Mouse (Mus musculus) C2C12 (cell line): ENCODE measurements around the gene Ank. TPM values are rescaled to one million over a fixed set of nuclear protein-coding genes. Genes with fewer than 3 reads are reported as not detected.

ENCODE experiments used
- H3K27me3 ChIP-seq: one replicate; pipeline ENCODE4 v1.6.1; 2011; ENCODE audit not compliant: control insufficient read depth, insufficient read depth, insufficient read length
- H3K36me3 ChIP-seq: one replicate; pipeline ENCODE4 v1.6.1; 2011; ENCODE audit not compliant: control insufficient read depth, insufficient read depth
- H3K4me3 ChIP-seq: one replicate; pipeline ENCODE4 v1.5.1; 2011; ENCODE audit warnings: mild to moderate bottlenecking, control low read depth; ENCODE audit not compliant: poor library complexity, insufficient read depth, severe bottlenecking
- H3K79me2 ChIP-seq: one replicate; pipeline ENCODE4 v1.6.1; 2011; ENCODE audit not compliant: control insufficient read depth, insufficient read depth
- H3K79me3 ChIP-seq: one replicate; pipeline ENCODE4 v1.6.1; 2011; ENCODE audit warnings: low read depth, control low read depth
- H3ac ChIP-seq: one replicate; pipeline ENCODE3; 2011; ENCODE audit warnings: low read depth; ENCODE audit not compliant: control insufficient read depth, insufficient read length
- CEBPB ChIP-seq: IDR thresholded peaks from one replicate; pipeline ENCODE4 v1.6.1; 2011; ENCODE audit warnings: low read depth, mild to moderate bottlenecking, control low read depth, moderate library complexity
- CTCF ChIP-seq: IDR thresholded peaks from one replicate; pipeline ENCODE4 v1.5.1; 2011; ENCODE audit not compliant: control insufficient read depth, insufficient read depth, insufficient read length
- FOSL1 ChIP-seq: IDR thresholded peaks from one replicate; pipeline ENCODE4 v1.8.0; 2011; ENCODE audit warnings: mild to moderate bottlenecking, low read length; ENCODE audit not compliant: poor library complexity, insufficient read depth, severe bottlenecking
- MAX ChIP-seq: IDR thresholded peaks from one replicate; pipeline ENCODE4 v1.6.1; 2011; ENCODE audit warnings: mild to moderate bottlenecking, control low read depth
- MYOD1 ChIP-seq: IDR thresholded peaks from one replicate; pipeline ENCODE4 v1.6.1; 2011; ENCODE audit warnings: low read depth; ENCODE audit not compliant: control insufficient read depth, insufficient read length
- MYOG ChIP-seq: IDR thresholded peaks from one replicate; pipeline ENCODE4 v1.6.1; 2011; ENCODE audit not compliant: control insufficient read depth, insufficient read length; ENCODE audit errors: extremely low read depth
- USF1 ChIP-seq: IDR thresholded peaks from one replicate; pipeline ENCODE4 v1.6.1; 2011; ENCODE audit warnings: low read depth, mild to moderate bottlenecking, control low read depth, moderate library complexity
- microRNA-seq: library from miRNA; unstranded; fragments of <30 nt; microRNA quantifications from one replicate; pipeline ENCODE4, GENCODE M21; 2019; ENCODE audit warnings: borderline microRNAs expressed
- polyA plus RNA-seq: library from polyadenylated mRNA; unstranded; fragments of >200 nt; fragmentation: generic; extraction: Trizol; gene quantifications from one replicate; pipeline ENCODE4 v1.2.1, GENCODE M21; 2012; ENCODE audit warnings: missing spikeins

Gene Ank
- polyA plus RNA-seq, 1 experiment = 292 TPM

DNA sequence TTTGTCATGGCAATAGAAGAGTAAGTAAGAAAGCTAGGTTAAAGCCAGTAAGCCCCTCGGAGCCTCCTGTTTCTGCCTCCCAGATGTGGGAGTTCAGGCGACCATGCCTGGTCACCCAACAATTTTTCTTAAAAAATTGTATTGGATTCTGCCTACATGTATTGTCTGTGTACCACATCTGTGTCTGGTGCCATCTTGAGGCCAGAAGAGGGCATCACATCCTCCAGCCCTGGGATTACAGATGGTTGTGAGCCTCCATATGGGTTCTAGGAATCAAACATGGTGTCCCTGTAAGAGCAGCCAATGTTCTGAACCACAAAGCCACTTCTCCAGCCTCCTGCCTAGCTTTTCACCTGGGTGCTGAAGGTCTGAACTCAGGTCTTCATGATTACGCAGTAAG, 176.4 kb downstream of the Ank start:
- TF ChIP-seq CEBPB = no peak
- no peak for TF ChIP-seq MYOG
- TF ChIP-seq USF1 = no peak
- no peak for TF ChIP-seq MAX
- no peak for TF ChIP-seq MYOD1
- TF ChIP-seq CTCF = peak; percentile 49
- no peak for TF ChIP-seq FOSL1
- Histone ChIP-seq H3K79me3 (no peaks in the 10 kb centered on the region), H3K27me3 (peaks cover 27% of the 10 kb centered on the region), H3ac (no peak overlapping the region), H3K79me2 (no peaks in the 10 kb centered on the region), H3K36me3 (no peaks in the 10 kb centered on the region), H3K4me3 (no peak overlapping the region)

Small RNAs within 50 kb of the gene (microRNA-seq; reads per million reads assigned to microRNA genes)
- 2.8 reads per million, percentile 44 among the genes with 10 or more reads in this experiment for gene Mir7117

Other genes with a start within 250 kb of the Ank start
- gene Otulin, start 164.0 kb downstream of the Ank start, polyA plus RNA-seq = 48.8 TPM
- 0.09 TPM for gene Otulinl, start 214.9 kb downstream of the Ank start, polyA plus RNA-seq